Mouse (Mus musculus) ES-E14 (cell line): ENCODE results near the gene Gstm3. TPM values are rescaled to one million over a fixed set of nuclear protein-coding genes. Genes with fewer than 3 reads are reported as not detected.
"Not testable (repeated sequence)": the region's sequence is repeated elsewhere in the genome, so short reads cannot be mapped to it uniquely, and the experiment has no call there.

ENCODE experiments used
- DNase-seq: peaks from one replicate; pipeline ENCODE4 v3.0.0-alpha.2; 2013; ENCODE audit warnings: low read depth, low spot score
- H3K27ac ChIP-seq: 2 replicates; pipeline ENCODE4 v1.5.1; 2012; ENCODE audit warnings: low read depth, mild to moderate bottlenecking, low read length, moderate library complexity, mixed read lengths; ENCODE audit not compliant: poor library complexity, insufficient read depth, severe bottlenecking
- H3K36me3 ChIP-seq: 2 replicates; pipeline ENCODE4 v1.6.1; 2012; ENCODE audit warnings: mild to moderate bottlenecking, low read length, moderate library complexity, mixed read lengths; ENCODE audit not compliant: control insufficient read depth, poor library complexity, insufficient read depth, severe bottlenecking
- H3K4me1 ChIP-seq, 2 experiments: fragments of 150-350 bp in 1 of 2; sonication (generic) in 1 of 2; 2 replicates each; pipeline ENCODE4 v1.6.1; 2012; ENCODE audit warnings: low read length in 2 of 2, mild to moderate bottlenecking in 1 of 2, mixed read lengths in 1 of 2; ENCODE audit not compliant: control insufficient read depth in 2 of 2, insufficient read depth in 2 of 2, poor library complexity in 1 of 2
- H3K4me3 ChIP-seq, 2 experiments: fragments of 150-350 bp in 1 of 2; sonication (generic) in 1 of 2; 2 replicates each; pipeline ENCODE4 v1.5.1; 2012; ENCODE audit warnings: low read length in 2 of 2, low read depth in 1 of 2, mild to moderate bottlenecking in 1 of 2, mixed read lengths in 1 of 2; ENCODE audit not compliant: insufficient read depth in 1 of 2, poor library complexity in 1 of 2, severe bottlenecking in 1 of 2
- H3K9ac ChIP-seq: 2 replicates; pipeline ENCODE4 v1.6.1; 2012; ENCODE audit warnings: low read depth, mild to moderate bottlenecking, low read length, mixed read lengths; ENCODE audit not compliant: poor library complexity, insufficient read depth, severe bottlenecking
- H3K9me3 ChIP-seq: fragments of 150-350 bp; sonication (generic); 2 replicates; pipeline ENCODE4 v1.6.1; 2012; ENCODE audit warnings: low read depth, mild to moderate bottlenecking, low read length; ENCODE audit not compliant: control insufficient read depth, insufficient read depth
- CHD2 ChIP-seq: IDR thresholded peaks from 2 replicates; pipeline ENCODE4 v1.6.1; 2014; ENCODE audit warnings: mild to moderate bottlenecking, low read depth, low read length, inconsistent platforms
- HCFC1 ChIP-seq: IDR thresholded peaks from 2 replicates; pipeline ENCODE4 v1.6.1; 2012; ENCODE audit warnings: low read length, inconsistent platforms, borderline replicate concordance; ENCODE audit not compliant: insufficient read depth
- MAFK ChIP-seq: IDR thresholded peaks from 2 replicates; pipeline ENCODE4 v1.6.1; 2014; ENCODE audit warnings: mild to moderate bottlenecking, low read depth, low read length, inconsistent platforms; ENCODE audit not compliant: insufficient read depth
- ZC3H11A ChIP-seq: IDR thresholded peaks from 2 replicates; pipeline ENCODE4 v1.6.1; 2012; ENCODE audit warnings: low read depth, mild to moderate bottlenecking, inconsistent platforms, low read length, borderline replicate concordance
- ZNF384 ChIP-seq: IDR thresholded peaks from 2 replicates; pipeline ENCODE4 v1.6.1; 2012; ENCODE audit warnings: low read depth, low read length, inconsistent platforms
- in situ Hi-C, 2 experiments: fragments of 600-800 bp; cut with MboI; formaldehyde crosslinking; loops; one replicate each; pipeline ENCODE4 v1.15.1; 2025; ENCODE audit warnings: low sequenced_read_pairs in 2 of 2, inconsistent platforms in 1 of 2; ENCODE audit not compliant: unreplicated experiment in 2 of 2
- total RNA-seq: library from RNA; depleted of rRNA; stranded (reverse); fragments of 300-350 nt; gene quantifications from 2 replicates; pipeline ENCODE4 v1.2.3, GENCODE M21; 2012

Gene Gstm3
- total RNA-seq, 1 experiment, result not detected

- Histone ChIP-seq H3K36me3 (no peaks in the 10 kb centered on the region), H3K4me3 (no peak overlapping the region), H3K9me3 (no peaks in the 10 kb centered on the region), H3K9ac (no peak overlapping the region), H3K4me1 (peaks cover 2 to 11% of the 10 kb centered on the region in 2 experiments; a peak in 1 of 4 replicates), H3K27ac (no peak overlapping the region)
- TF ChIP-seq HCFC1 (no peak), ZNF384 (no peak), MAFK (no peak), CHD2 (no peak), ZC3H11A (no peak)
- in situ Hi-C loops, result no loop called here
- DNase-seq, result no peak
These were observed 15.2 kb downstream of the Gstm3 start for GRCm38 (mm10) chr3:107953906-107954305.

GRCm38 (mm10) chr3:107953328-107953755 is 15.7 kb downstream of the Gstm3 start:
- in situ Hi-C loops, result no loop called here
- TF ChIP-seq ZC3H11A, result peak; percentile 31; the same call in 1 of the 2 replicates
- TF ChIP-seq CHD2, result no peak
- peak; percentile 65 for DNase-seq
- Histone ChIP-seq H3K4me1 (peaks cover 2 to 9% of the 10 kb centered on the region in 2 experiments; a peak in 1 of 4 replicates), H3K36me3 (no peaks in the 10 kb centered on the region), H3K9ac (no peak overlapping the region), H3K4me3 (peak overlapping the region; percentile 1 to 35; a peak in 3 of 4 replicates), H3K27ac (no peak overlapping the region), H3K9me3 (no peaks in the 10 kb centered on the region)

- Histone ChIP-seq H3K9me3 (no peaks in the 10 kb centered on the region), H3K27ac (no peak overlapping the region), H3K4me3 (no peak overlapping the region), H3K9ac (no peak overlapping the region), H3K4me1 (peaks cover 2 to 6% of the 10 kb centered on the region in 2 experiments; a peak in 1 of 4 replicates), H3K36me3 (no peaks in the 10 kb centered on the region)
- in situ Hi-C loops, result no loop called here
- no peak for TF ChIP-seq MAFK
- no peak for TF ChIP-seq ZC3H11A
- no peak for TF ChIP-seq HCFC1
- no peak for TF ChIP-seq ZNF384
- no peak for TF ChIP-seq CHD2
- no peak for DNase-seq
These were observed 18.6 kb downstream of the Gstm3 start for GRCm38 (mm10) chr3:107950531-107950930.

GRCm38 (mm10) chr3:107949461-107949860 is 19.6 kb downstream of the Gstm3 start:
- H3K9me3 ChIP-seq, DNase-seq, H3K27ac ChIP-seq, H3K9ac ChIP-seq, H3K4me1 ChIP-seq, H3K36me3 ChIP-seq, H3K4me3 ChIP-seq, in situ Hi-C loops: not testable (repeated sequence)

GRCm38 (mm10) chr3:107945729-107946128 is 23.4 kb downstream of the Gstm3 start:
- no peak for TF ChIP-seq CHD2
- TF ChIP-seq ZNF384, result no peak
- TF ChIP-seq ZC3H11A, result no peak
- no peak for TF ChIP-seq MAFK
- no peak for TF ChIP-seq HCFC1
- no peaks in the 10 kb centered on the region for H3K36me3 ChIP-seq
- no peak for DNase-seq
- in situ Hi-C loops, result no loop called here
- no peak overlapping the region for H3K27ac ChIP-seq
- no peaks in the 10 kb centered on the region for H3K4me1 ChIP-seq
- no peak overlapping the region for H3K9ac ChIP-seq
- no peaks in the 10 kb centered on the region for H3K9me3 ChIP-seq
- H3K4me3 ChIP-seq, result no peak overlapping the region
